Mouse (Mus musculus) forebrain, embryonic 11.5 days (tissue): Measurements from ENCODE around the gene Cyb561a3. TPM values are rescaled to one million over a fixed set of nuclear protein-coding genes. Genes with fewer than 3 reads are reported as not detected.
A peak's percentile ranks its signal among the peaks of the same experiment; 100 is the strongest.
"Not testable (repeated sequence)": the region's sequence is repeated elsewhere in the genome, so short reads cannot be mapped to it uniquely, and the experiment has no call there.

ENCODE experiments used
- ATAC-seq: fragments of 200-750 bp; cut with Nextera tagmentation; replicated peaks from 2 replicates; pipeline ENCODE4 v1.8.0; 2017; ENCODE audit warnings: moderate TSS enrichment; ENCODE audit not compliant: low FRiP score
- DNase-seq: peaks from one replicate; pipeline ENCODE4 v3.0.0-alpha.2; 2017; ENCODE audit warnings: low spot score
- H3K27ac ChIP-seq: fragments of 300-500 bp; sonication (generic); 2 replicates; pipeline ENCODE4 v1.5.1; 2014; ENCODE audit warnings: low read depth, low read length
- H3K27me3 ChIP-seq: fragments of 300-500 bp; sonication (generic); 2 replicates; pipeline ENCODE4 v1.6.1; 2014; ENCODE audit warnings: mild to moderate bottlenecking, low read length, mixed read lengths; ENCODE audit not compliant: control insufficient read depth, insufficient read depth
- H3K36me3 ChIP-seq: fragments of 300-500 bp; sonication (generic); 2 replicates; pipeline ENCODE4 v1.6.1; 2014; ENCODE audit warnings: mild to moderate bottlenecking, low read length, moderate library complexity, mixed read lengths; ENCODE audit not compliant: control insufficient read depth, insufficient read depth
- H3K4me1 ChIP-seq: fragments of 300-500 bp; sonication (generic); replicated peaks from 2 replicates; pipeline ENCODE4 v1.6.1; 2014; ENCODE audit warnings: low read length, mixed read lengths; ENCODE audit not compliant: control insufficient read depth, insufficient read depth
- H3K4me2 ChIP-seq: fragments of 300-500 bp; sonication (generic); 2 replicates; pipeline ENCODE4 v1.6.1; 2014; ENCODE audit warnings: low read depth, mild to moderate bottlenecking, low read length, moderate library complexity, mixed read lengths; ENCODE audit not compliant: severe bottlenecking
- H3K4me3 ChIP-seq: fragments of 300-500 bp; sonication (generic); 2 replicates; pipeline ENCODE4 v1.5.1; 2014; ENCODE audit warnings: low read depth, low read length
- H3K9ac ChIP-seq: fragments of 300-500 bp; sonication (generic); 2 replicates; pipeline ENCODE4 v1.6.1; 2014; ENCODE audit warnings: low read length
- H3K9me3 ChIP-seq: fragments of 300-500 bp; sonication (generic); 2 replicates; pipeline ENCODE4 v1.6.1; 2016; ENCODE audit warnings: low read length, mixed read lengths; ENCODE audit not compliant: control insufficient read depth
- WGBS: fragments of 180-500 bp; shearing (Covaris S2); extraction: QIAGEN DNeasy Blood & Tissue Kit; methylation state at CpG from one replicate; pipeline ENCODE4 v1.1.7; 2014; 5-methylcytosine and 5-hydroxymethylcytosine counted together
- polyA plus RNA-seq: library from polyadenylated mRNA; unstranded; fragments of >200 nt; fragmentation: Nextera tagmentation; extraction: Ambion mirVana; gene quantifications from 2 replicates; pipeline ENCODE4 v1.2.1, GENCODE M21; 2014

The Cyb561a3 gene
- polyA plus RNA-seq = 16.6 and 18.3 TPM in 2 replicates

- Histone ChIP-seq H3K9me3 (no peaks in the 10 kb centered on the region), H3K4me2 (peak within 1 kb of the TSS; percentile 87), H3K27ac (peak within 1 kb of the TSS; percentile 87), H3K9ac (peak within 1 kb of the TSS; percentile 84), H3K4me1 (peaks cover 5% of the 10 kb centered on the region; the same call in 1 of the 2 replicates), H3K27me3 (no peaks in the 10 kb centered on the region), H3K36me3 (no peaks in the 10 kb centered on the region; the same call in 1 of the 2 replicates), H3K4me3 (peak within 1 kb of the TSS; percentile 68)
- peak; percentile 92 for DNase-seq
- under 1% methylated on average over 44 of the region's 44 CpGs for WGBS
- peak; percentile 96 for ATAC-seq
Observed at GRCm38 (mm10) chr19:10576690-10577561, at the start of gene Cyb561a3, which contains the start of gene Tmem138. Cyb561a3 (plus strand) TSS chr19:10577172. Tmem138 (minus strand) TSS chr19:10577362.

DNA sequence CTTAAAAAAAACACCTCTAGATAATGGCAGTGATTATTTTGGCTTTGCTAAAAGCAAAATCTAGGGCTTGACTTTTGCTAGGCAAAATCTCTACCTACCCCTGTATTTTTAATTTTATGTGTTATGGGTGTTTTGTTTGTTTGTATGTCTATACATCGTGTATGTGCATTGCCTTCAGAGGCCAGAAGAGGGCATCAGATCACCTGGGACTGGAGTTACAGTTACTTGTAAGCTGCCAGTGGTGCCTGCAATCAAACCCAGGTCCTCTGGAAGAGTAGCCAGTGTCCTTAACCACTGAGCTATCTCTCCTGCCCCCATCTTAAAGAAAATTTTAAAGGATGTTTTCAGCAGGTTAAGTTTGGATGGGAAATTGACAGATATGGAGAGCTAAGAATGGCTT lies 46.9 kb upstream of the Cyb561a3 start:
- H3K4me2 ChIP-seq = no peak overlapping the region
- no peaks in the 10 kb centered on the region for H3K27me3 ChIP-seq
- no peak overlapping the region for H3K9ac ChIP-seq
- H3K4me1 ChIP-seq = peaks cover 7% of the 10 kb centered on the region; the same call in 1 of the 2 replicates
- no peak for DNase-seq
- WGBS = 94% methylated on average over 1 of the region's 1 CpGs
- H3K36me3 ChIP-seq = peaks cover 14% of the 10 kb centered on the region; the same call in 1 of the 2 replicates
- H3K4me3 ChIP-seq = no peak overlapping the region
- H3K27ac ChIP-seq = no peak overlapping the region
- ATAC-seq = no peak
- no peaks in the 10 kb centered on the region for H3K9me3 ChIP-seq

GRCm38 (mm10) chr19:10539454-10539853 lies 37.5 kb upstream of the Cyb561a3 start:
- Histone ChIP-seq H3K27ac (no peak overlapping the region), H3K27me3 (no peaks in the 10 kb centered on the region), H3K9ac (no peak overlapping the region), H3K4me2 (no peak overlapping the region), H3K4me1 (no peaks in the 10 kb centered on the region), H3K4me3 (no peak overlapping the region), H3K36me3 (peaks cover 20% of the 10 kb centered on the region), H3K9me3 (no peaks in the 10 kb centered on the region)
- DNase-seq = no peak
- no peak for ATAC-seq
- WGBS = 93% methylated on average over 5 of the region's 5 CpGs

- peak; percentile 99 for ATAC-seq
- Histone ChIP-seq H3K36me3 (peaks cover 1% of the 10 kb centered on the region; the same call in 1 of the 2 replicates), H3K4me2 (peak within 1 kb of the TSS; percentile 48), H3K9me3 (no peaks in the 10 kb centered on the region), H3K27ac (peak within 1 kb of the TSS; percentile 42; the same call in 1 of the 2 replicates), H3K27me3 (no peaks in the 10 kb centered on the region), H3K4me1 (no peaks in the 10 kb centered on the region), H3K9ac (peak within 1 kb of the TSS; percentile 60), H3K4me3 (peak within 1 kb of the TSS; percentile 53)
- 2% methylated on average over 43 of the region's 43 CpGs for WGBS
- DNase-seq = peak; percentile 88
Observed at GRCm38 (mm10) chr19:10555624-10556510, 21.1 kb upstream of the Cyb561a3 start, which contains the start of gene Tmem216. Tmem216 (minus strand) TSS chr19:10556238.

DNA sequence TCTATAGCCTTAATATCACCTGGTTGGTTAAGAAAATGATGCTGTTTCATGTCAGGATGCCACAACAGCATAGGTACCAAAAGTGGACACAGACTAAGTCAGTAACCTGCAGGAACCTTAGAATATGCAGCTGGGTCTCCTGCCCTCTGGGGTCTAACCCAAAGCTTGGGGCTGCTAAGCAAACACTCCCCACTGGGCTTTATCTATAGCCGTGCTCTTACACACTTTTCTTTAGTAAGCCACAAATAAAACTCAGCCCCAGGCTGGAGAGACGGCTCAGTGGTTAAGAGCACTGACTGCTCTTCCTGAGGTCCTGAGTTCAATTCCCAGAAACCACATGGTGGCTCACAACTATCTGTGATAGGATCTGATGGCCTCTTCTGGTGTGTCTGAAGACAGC lies 20.0 kb upstream of the Cyb561a3 start:
- H3K27me3 ChIP-seq = no peaks in the 10 kb centered on the region
- no peaks in the 10 kb centered on the region for H3K4me1 ChIP-seq
- WGBS = 71% methylated on average over 2 of the region's 2 CpGs
- H3K4me3 ChIP-seq = no peak overlapping the region
- H3K9me3 ChIP-seq = no peaks in the 10 kb centered on the region
- no peak for DNase-seq
- no peak overlapping the region for H3K27ac ChIP-seq
- no peak for ATAC-seq
- H3K4me2 ChIP-seq = no peak overlapping the region
- no peak overlapping the region for H3K9ac ChIP-seq
- no peaks in the 10 kb centered on the region for H3K36me3 ChIP-seq

DNA sequence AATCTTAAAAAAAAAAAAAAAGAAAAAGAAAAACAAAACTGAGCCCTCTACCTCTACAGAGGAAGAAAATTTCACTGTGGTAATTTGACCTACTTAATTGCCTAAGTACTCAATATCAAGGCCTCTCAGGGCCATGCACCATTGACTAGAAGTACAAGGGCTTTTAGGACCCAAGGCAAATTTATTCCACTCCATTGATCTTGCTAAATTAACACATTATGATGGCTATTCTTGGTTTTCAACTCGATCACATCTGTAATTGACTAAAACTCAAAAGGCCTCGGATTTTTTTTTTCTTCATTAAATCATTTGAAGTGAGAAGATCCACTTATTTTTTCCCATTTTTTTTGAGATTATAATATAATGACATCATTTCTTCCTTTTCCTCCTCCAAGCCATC lies 19.5 kb upstream of the Cyb561a3 start:
- no peaks in the 10 kb centered on the region for H3K4me1 ChIP-seq
- DNase-seq = no peak
- H3K27ac ChIP-seq = no peak overlapping the region
- no peaks in the 10 kb centered on the region for H3K27me3 ChIP-seq
- H3K9ac ChIP-seq = no peak overlapping the region
- H3K4me2 ChIP-seq = no peak overlapping the region
- H3K4me3 ChIP-seq = no peak overlapping the region
- 62% methylated on average over 2 of the region's 2 CpGs for WGBS
- ATAC-seq = no peak
- H3K9me3 ChIP-seq = no peaks in the 10 kb centered on the region
- no peaks in the 10 kb centered on the region for H3K36me3 ChIP-seq

- H3K4me2 ChIP-seq, H3K9ac ChIP-seq, H3K36me3 ChIP-seq, H3K9me3 ChIP-seq, ATAC-seq, H3K27me3 ChIP-seq, H3K27ac ChIP-seq, DNase-seq, H3K4me1 ChIP-seq, H3K4me3 ChIP-seq: not testable (repeated sequence)
- 80% methylated on average over 4 of the region's 4 CpGs for WGBS
Observed at GRCm38 (mm10) chr19:10557837-10558375, 19.1 kb upstream of the Cyb561a3 start.

GRCm38 (mm10) chr19:10560108-10560507 lies 16.9 kb upstream of the Cyb561a3 start:
- no peaks in the 10 kb centered on the region for H3K4me1 ChIP-seq
- H3K4me3 ChIP-seq = no peak overlapping the region
- DNase-seq (no peak), ATAC-seq (no peak)
- H3K36me3 ChIP-seq = no peaks in the 10 kb centered on the region
- no peaks in the 10 kb centered on the region for H3K27me3 ChIP-seq
- no peak overlapping the region for H3K4me2 ChIP-seq
- H3K27ac ChIP-seq = no peak overlapping the region
- no peaks in the 10 kb centered on the region for H3K9me3 ChIP-seq
- WGBS = 40% methylated on average over 5 of the region's 5 CpGs
- H3K9ac ChIP-seq = no peak overlapping the region
